8 mouse cellular contexts compared by ENCODE assay signal in genomic region chr3:97868024-97868689, GRCm38 (mm10). TPM values are rescaled to one million over a fixed set of nuclear protein-coding genes. Genes with fewer than 3 reads are reported as not detected.
DNase-seq lines count a peak whose midpoint lies in the region; ATAC-seq and TF ChIP-seq lines count a peak whose summit lies in the region.

No protein-coding gene starts in this region.

- peak overlapping the region; percentile 92 for H3K4me2 ChIP-seq in hindbrain, embryonic 15.5 days

- peak; percentile 41 to 61 for DNase-seq in adrenal gland, adult 18-20 months (ENCODE audit: low spot score in 2 of 2)
- peak; percentile 93 for DNase-seq in gastrocnemius, adult 2 months
- peak; percentile 80 to 83 for DNase-seq in left cerebral cortex, adult 2 months (ENCODE audit: extremely low spot score in 1 of 2, low spot score in 2 of 2)
- DNase-seq in lung, postnatal 4 days: peak; percentile 56 to 72
- DNase-seq in right cerebral cortex, postnatal 10 days (ENCODE audit: low spot score in 2 of 2): peak; percentile 84 to 85
- peak; percentile 14 for DNase-seq in urinary bladder, postnatal 10 days (ENCODE audit: low spot score)

- peak overlapping the region; percentile 99 for H3K27ac ChIP-seq in gastrocnemius, adult 2 months
- peak overlapping the region; percentile 32; the same call in 1 of the 2 replicates for H3K27ac ChIP-seq in hindbrain, embryonic 15.5 days (replicated peaks)
- peak overlapping the region; percentile 95 for H3K27ac ChIP-seq in left cerebral cortex, adult 2 months

- ATAC-seq in common myeloid progenitor, adult 5-6 weeks (replicated peaks; ENCODE audit: low read depth, poor library complexity, severe bottlenecking): peak; percentile 81
- peak; percentile 87 for ATAC-seq in hindbrain, embryonic 15.5 days (ENCODE audit: low FRiP score, low read depth)

- H3K4me3 ChIP-seq in gastrocnemius, adult 2 months: peak overlapping the region; percentile 68
- peak overlapping the region; percentile 63 for H3K4me3 ChIP-seq in hindbrain, embryonic 15.5 days
- peak overlapping the region; percentile 72 for H3K4me3 ChIP-seq in left cerebral cortex, adult 2 months

- no peaks in the 10 kb centered on the region for H3K36me3 ChIP-seq in hindbrain, embryonic 15.5 days

- no peak for TF ChIP-seq CTCF in gastrocnemius, adult 2 months (IDR thresholded peaks at IDR 0.05)
- TF ChIP-seq CTCF in left cerebral cortex, adult 2 months (IDR thresholded peaks at IDR 0.05): no peak

- H3K9ac ChIP-seq in hindbrain, embryonic 15.5 days: peak overlapping the region; percentile 56

- H3K4me1 ChIP-seq in hindbrain, embryonic 15.5 days (replicated peaks): peaks cover 20% of the 10 kb centered on the region

- H3K9me3 ChIP-seq in hindbrain, embryonic 15.5 days: no peaks in the 10 kb centered on the region

- peaks cover 4% of the 10 kb centered on the region; the same call in 1 of the 2 replicates for H3K27me3 ChIP-seq in hindbrain, embryonic 15.5 days

- intact Hi-C loops in gastrocnemius, adult 2 months (cut with DNase I): loop anchor here (2.0 kb wide), 1 partner anchor 43 kb away; no protein-coding TSS in a partner anchor
- intact Hi-C loops in left cerebral cortex, adult 2 months (cut with DNase I): loop anchor here (5.0 kb wide), 1 partner anchor 101 kb away; no protein-coding TSS in a partner anchor

- 3% methylated on average over 42 of the region's 42 CpGs for WGBS in hindbrain, embryonic 15.5 days

RNA-seq across cellular contexts. Expression of gene Pde4dip, which starts 20.4 kb away (rescaled TPM):
- total RNA-seq in adrenal gland, adult 18-20 months (2021): 10 to 100 TPM; 24.8 to 32.6 TPM
- 5.6 and 6.1 TPM in 2 replicates for total RNA-seq in common myeloid progenitor, adult 5-6 weeks (2017)
- total RNA-seq in gastrocnemius, adult 2 months (2021): 1,000 to 10,000 TPM; 3,559 to 3,570 TPM
- 62.3 and 66.1 TPM in 2 replicates for polyA plus RNA-seq in hindbrain, embryonic 15.5 days (2015; fragmentation: Nextera tagmentation; extraction: Ambion mirVana)
- 100 to 1,000 TPM; 224 to 246 TPM for total RNA-seq in left cerebral cortex, adult 2 months (2021)

RNA-seq across cellular contexts. Expression of gene Sec22b, which starts 32.8 kb away (rescaled TPM):
- total RNA-seq in adrenal gland, adult 18-20 months (2021): 100 to 1,000 TPM in 1 of 2 experiments, 10 to 100 TPM in 1; 93.0 to 193 TPM
- 40.5 and 56.4 TPM in 2 replicates for total RNA-seq in common myeloid progenitor, adult 5-6 weeks (2017)
- 10 to 100 TPM; 24.2 to 32.1 TPM for total RNA-seq in gastrocnemius, adult 2 months (2021)
- polyA plus RNA-seq in hindbrain, embryonic 15.5 days (2015; fragmentation: Nextera tagmentation; extraction: Ambion mirVana): 94.6 and 96.4 TPM in 2 replicates
- 10 to 100 TPM; 80.1 to 90.2 TPM for total RNA-seq in left cerebral cortex, adult 2 months (2021)

Comparison
In these comparisons a context has a peak if more than half of its experiments do, and no peak if none do; other contexts are left out.
1. Peak in every context shown above with its lines: DNase-seq, ATAC-seq, H3K4me3 ChIP-seq and H3K27ac ChIP-seq.
2. DNase-seq: peak in every context shown above with its lines; median percentile 93 in gastrocnemius, adult 2 months; 84 in right cerebral cortex, postnatal 10 days; 82 in left cerebral cortex, adult 2 months; 64 in lung, postnatal 4 days; 51 in adrenal gland, adult 18-20 months; 14 in urinary bladder, postnatal 10 days.
3. H3K27ac ChIP-seq: peak in every context shown above with its lines; median percentile 99 in gastrocnemius, adult 2 months; 95 in left cerebral cortex, adult 2 months; 32 in hindbrain, embryonic 15.5 days.
4. RNA of gene Pde4dip, which starts 20.4 kb away (total RNA-seq): 3,559 to 3,570 TPM in gastrocnemius, adult 2 months; 224 to 246 TPM in left cerebral cortex, adult 2 months, 24.8 to 32.6 TPM in adrenal gland, adult 18-20 months and 5.6 to 6.1 TPM in common myeloid progenitor, adult 5-6 weeks; every median in the first group is over 10 times any median in the second.